Mouse (Mus musculus) ES-Bruce4 (cell line): Measurements from ENCODE around the gene Rbl1. TPM values are rescaled to one million over a fixed set of nuclear protein-coding genes. Genes with fewer than 3 reads are reported as not detected.
"Not testable (repeated sequence)": the region's sequence is repeated elsewhere in the genome, so short reads cannot be mapped to it uniquely, and the experiment has no call there.

Experiments
- H3K27ac ChIP-seq: 2 replicates; pipeline ENCODE4 v1.5.1; 2012; ENCODE audit warnings: low read length, inconsistent platforms; ENCODE audit not compliant: insufficient read depth
- H3K27me3 ChIP-seq: 2 replicates; pipeline ENCODE4 v1.6.1; 2012; ENCODE audit warnings: mild to moderate bottlenecking, low read length, inconsistent platforms; ENCODE audit not compliant: control insufficient read depth, poor library complexity, insufficient read depth, severe bottlenecking
- H3K36me3 ChIP-seq: 2 replicates; pipeline ENCODE4 v1.6.1; 2012; ENCODE audit warnings: inconsistent platforms, mild to moderate bottlenecking, low read length, moderate library complexity; ENCODE audit not compliant: control insufficient read depth, poor library complexity, insufficient read depth, severe bottlenecking
- H3K4me1 ChIP-seq: one replicate; pipeline ENCODE4 v1.8.1; 2011; ENCODE audit warnings: low read length; ENCODE audit not compliant: control insufficient read depth, insufficient read depth
- H3K4me3 ChIP-seq: 2 replicates; pipeline ENCODE4 v1.5.1; 2011; ENCODE audit warnings: low read depth, mild to moderate bottlenecking, low read length
- H3K9ac ChIP-seq: 2 replicates; pipeline ENCODE4 v1.6.1; 2012; ENCODE audit warnings: low read depth, mild to moderate bottlenecking, inconsistent platforms; ENCODE audit not compliant: poor library complexity, severe bottlenecking
- H3K9me3 ChIP-seq: replicated peaks from 2 replicates; pipeline ENCODE4 v1.6.1; 2012; ENCODE audit warnings: mild to moderate bottlenecking, low read length, inconsistent platforms; ENCODE audit not compliant: control insufficient read depth, poor library complexity, insufficient read depth, severe bottlenecking
- CTCF ChIP-seq: IDR thresholded peaks from one replicate; pipeline ENCODE4 v1.8.1; 2011; ENCODE audit warnings: low read depth, low read length
- EP300 ChIP-seq: IDR thresholded peaks from 2 replicates; pipeline ENCODE4 v1.6.1; 2011; ENCODE audit warnings: low read depth, low read length; ENCODE audit not compliant: insufficient read depth
- POLR2A ChIP-seq: IDR thresholded peaks from one replicate; pipeline ENCODE4 v1.8.1; 2011; ENCODE audit warnings: low read length; ENCODE audit not compliant: insufficient read depth
- polyA plus RNA-seq: library from polyadenylated mRNA; stranded (reverse); fragments of >200 nt; gene quantifications from 2 replicates; pipeline ENCODE4 v1.2.4, GENCODE M21; 2011; ENCODE audit warnings: low read depth; ENCODE audit not compliant: missing spikeins, insufficient read depth, insufficient read length

The Rbl1 gene
- polyA plus RNA-seq, 1 experiment, result 23.8 TPM

DNA sequence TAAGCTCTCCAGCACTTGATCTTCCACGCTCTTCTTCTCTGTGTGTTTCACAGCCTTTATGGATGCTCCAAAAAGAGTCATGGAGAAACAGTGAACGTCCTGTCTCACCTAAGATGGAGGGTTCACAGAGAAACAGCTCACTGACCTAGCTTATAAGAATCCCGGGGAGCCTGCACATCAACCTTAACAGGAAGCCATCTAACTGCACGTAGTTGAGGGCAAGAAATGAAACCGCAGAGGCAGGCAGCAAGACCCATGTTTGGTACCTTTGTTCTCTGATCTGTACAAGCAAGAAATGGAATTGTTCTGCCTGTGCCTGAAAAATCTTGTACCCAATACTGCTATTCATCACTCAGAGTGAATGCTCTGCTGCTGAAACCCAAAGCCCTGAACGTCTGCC, 15.8 kb upstream of the Rbl1 start:
- Histone ChIP-seq H3K9me3 (no peaks in the 10 kb centered on the region), H3K9ac (no peak overlapping the region)
- TF ChIP-seq CTCF, result no peak
- no peak for TF ChIP-seq EP300
- TF ChIP-seq POLR2A, result no peak

GRCm38 (mm10) chr2:157211731-157212130, 7.4 kb upstream of the Rbl1 start:
- Histone ChIP-seq H3K36me3 (no peaks in the 10 kb centered on the region), H3K27me3 (no peaks in the 10 kb centered on the region), H3K9ac (no peak overlapping the region), H3K9me3 (peaks cover 6% of the 10 kb centered on the region; the same call in 1 of the 2 replicates), H3K4me3 (no peak overlapping the region), H3K27ac (no peak overlapping the region), H3K4me1 (no peaks in the 10 kb centered on the region)
- TF ChIP-seq POLR2A (no peak), CTCF (no peak)

More for the DNA sequence above, 15.8 kb upstream of the Rbl1 start:
- no peak overlapping the region for H3K27ac ChIP-seq
- no peaks in the 10 kb centered on the region; the same call in 1 of the 2 replicates for H3K27me3 ChIP-seq
- H3K4me3 ChIP-seq, result no peak overlapping the region
- H3K4me1 ChIP-seq, result no peaks in the 10 kb centered on the region
- no peaks in the 10 kb centered on the region for H3K36me3 ChIP-seq

- Histone ChIP-seq H3K4me1 (no peaks in the 10 kb centered on the region), H3K27ac (peak overlapping the region; percentile 84), H3K4me3 (peak overlapping the region; percentile 96), H3K9me3 (peaks cover 6% of the 10 kb centered on the region), H3K9ac (peak overlapping the region; percentile 91), H3K36me3 (peaks cover 4% of the 10 kb centered on the region; the same call in 1 of the 2 replicates), H3K27me3 (no peaks in the 10 kb centered on the region)
- TF ChIP-seq EP300 (no peak), CTCF (peak; percentile 8), POLR2A (no peak)
These were observed 622 bp downstream of the Rbl1 start for GRCm38 (mm10) chr2:157203459-157204365.

DNA sequence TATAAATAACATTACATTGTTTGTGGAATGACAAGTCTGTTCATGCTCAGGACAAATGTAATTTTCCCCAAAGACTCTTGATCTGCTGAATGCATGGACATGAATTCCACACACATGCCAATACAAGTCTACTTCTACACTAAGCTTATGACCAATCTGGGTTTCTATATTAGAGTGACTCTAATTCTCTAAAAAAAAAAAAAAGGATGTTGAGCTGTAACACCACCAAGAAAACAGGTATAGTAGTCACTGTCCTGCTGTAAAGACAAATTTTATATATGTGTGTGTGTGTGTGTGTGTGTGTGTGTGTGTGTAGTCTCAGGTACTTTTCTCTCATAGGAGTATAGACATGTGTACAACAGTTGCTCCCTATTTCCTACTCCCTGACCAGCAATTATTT, 1.3 kb downstream of the Rbl1 start:
- H3K27ac ChIP-seq, result no peak overlapping the region
- peaks cover 6% of the 10 kb centered on the region for H3K9me3 ChIP-seq
- TF ChIP-seq EP300 (no peak), CTCF (no peak), POLR2A (no peak)
- peaks cover 4% of the 10 kb centered on the region; the same call in 1 of the 2 replicates for H3K36me3 ChIP-seq
- no peak overlapping the region for H3K9ac ChIP-seq
- no peaks in the 10 kb centered on the region for H3K27me3 ChIP-seq
- no peak overlapping the region for H3K4me3 ChIP-seq
- H3K4me1 ChIP-seq, result peaks cover under 1% of the 10 kb centered on the region

DNA sequence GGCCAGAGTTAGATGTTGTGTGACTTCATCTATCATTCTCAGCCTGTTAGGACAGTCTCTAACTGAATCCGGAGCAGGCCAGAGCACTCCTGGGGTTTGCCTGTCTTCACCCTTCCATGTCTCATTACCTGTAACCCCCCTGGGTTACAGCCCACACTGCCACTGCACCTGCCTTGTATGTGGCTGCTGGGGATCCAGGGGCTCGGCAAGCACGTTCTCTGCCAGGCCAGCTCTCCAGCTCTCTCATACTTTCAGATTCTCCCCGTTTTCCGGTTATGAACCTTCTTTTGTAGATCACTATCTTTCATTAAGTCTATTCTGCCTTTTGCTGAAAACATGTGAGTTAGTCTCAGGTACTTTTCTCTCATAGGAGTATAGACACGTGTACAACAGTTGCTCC, 2.0 kb downstream of the Rbl1 start:
- Histone ChIP-seq H3K4me3 (no peak overlapping the region), H3K9me3 (peaks cover 1% of the 10 kb centered on the region; the same call in 1 of the 2 replicates), H3K27ac (no peak overlapping the region), H3K4me1 (peaks cover 1% of the 10 kb centered on the region), H3K9ac (no peak overlapping the region), H3K27me3 (no peaks in the 10 kb centered on the region), H3K36me3 (peaks cover 4% of the 10 kb centered on the region; the same call in 1 of the 2 replicates)
- TF ChIP-seq EP300, result no peak
- no peak for TF ChIP-seq CTCF
- no peak for TF ChIP-seq POLR2A

DNA sequence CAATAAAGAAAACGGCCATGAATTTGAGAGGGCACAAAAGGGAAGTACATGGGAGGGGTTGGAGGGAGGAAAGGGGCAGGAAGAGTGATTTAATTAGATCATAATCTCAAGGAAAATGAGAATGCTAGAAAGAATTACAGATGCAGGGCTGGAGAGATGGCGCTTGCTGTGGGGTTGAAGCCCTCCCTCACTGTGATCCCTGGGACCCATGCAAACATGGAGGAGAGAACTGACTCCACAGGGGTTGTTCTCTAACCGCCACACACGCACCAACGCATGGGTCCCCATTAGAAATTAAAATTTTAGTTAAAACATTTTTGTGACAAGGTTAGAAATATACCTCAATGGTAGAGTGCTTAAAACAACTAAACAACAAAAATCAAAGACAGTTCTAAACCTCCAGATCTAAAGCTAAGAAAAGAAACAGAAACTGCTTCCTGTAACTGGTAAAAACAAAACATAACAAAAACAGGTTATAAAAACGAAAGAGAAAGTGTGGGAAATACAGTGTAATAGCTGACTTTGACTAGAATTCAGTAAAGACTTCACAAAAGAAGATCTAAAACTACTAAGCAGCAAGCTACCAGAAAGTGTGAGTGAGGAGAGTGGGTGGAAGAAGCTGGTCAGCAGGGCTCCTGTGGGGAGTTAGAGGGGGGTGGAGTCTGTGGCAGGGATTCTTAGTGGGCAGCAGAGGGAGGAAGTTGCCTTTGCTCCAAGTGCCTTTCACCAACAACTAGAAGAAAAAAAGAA, 3.1 kb downstream of the Rbl1 start:
- H3K4me3 ChIP-seq, result no peak overlapping the region
- no peak for TF ChIP-seq CTCF
- TF ChIP-seq EP300, result no peak
- no peak for TF ChIP-seq POLR2A
- H3K27ac ChIP-seq, result no peak overlapping the region
- no peaks in the 10 kb centered on the region for H3K27me3 ChIP-seq
- H3K9ac ChIP-seq, result no peak overlapping the region
- peaks cover 4% of the 10 kb centered on the region; the same call in 1 of the 2 replicates for H3K36me3 ChIP-seq
- H3K9me3 ChIP-seq, result no peaks in the 10 kb centered on the region; the same call in 1 of the 2 replicates
- peaks cover 1% of the 10 kb centered on the region for H3K4me1 ChIP-seq

DNA sequence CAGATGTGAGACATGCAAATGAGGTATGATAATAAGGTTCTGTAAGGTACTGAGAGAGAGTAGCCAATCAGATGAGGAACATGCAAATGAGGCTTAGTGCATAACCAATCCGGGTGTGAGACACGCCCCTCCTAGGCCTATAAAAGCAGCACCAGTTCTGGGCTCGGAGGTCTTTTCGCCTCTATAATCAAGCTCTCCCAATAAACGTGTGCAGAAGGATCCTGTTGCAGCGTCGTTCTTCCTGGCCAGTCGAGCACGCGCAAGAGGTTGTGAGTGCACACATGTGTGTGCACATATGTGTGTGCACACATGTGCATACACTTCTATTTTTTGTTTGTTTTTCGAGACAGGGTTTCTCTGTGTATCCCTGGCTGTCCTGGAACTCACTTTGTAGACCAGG, 5.9 kb downstream of the Rbl1 start:
- H3K9me3 ChIP-seq, H3K4me3 ChIP-seq, H3K9ac ChIP-seq, H3K36me3 ChIP-seq, H3K27ac ChIP-seq, H3K27me3 ChIP-seq, H3K4me1 ChIP-seq: not testable (repeated sequence)
